Mouse (Mus musculus) hindbrain, embryonic 16.5 days (tissue): Measurements from ENCODE around the gene Eogt. TPM values are rescaled to one million over a fixed set of nuclear protein-coding genes. Genes with fewer than 3 reads are reported as not detected.

Source experiments
- ATAC-seq: fragments of 200-750 bp; cut with Nextera tagmentation; 2 replicates; pipeline ENCODE4 v1.8.0; 2017; ENCODE audit warnings: moderate TSS enrichment, moderate library complexity
- H3K27ac ChIP-seq: fragments of 300-500 bp; sonication (generic); 2 replicates; pipeline ENCODE4 v1.5.1; 2014; ENCODE audit warnings: low read depth, mild to moderate bottlenecking, control low read depth, low read length, moderate library complexity
- H3K27me3 ChIP-seq: fragments of 300-500 bp; sonication (generic); replicated peaks from 2 replicates; pipeline ENCODE4 v1.6.1; 2014; ENCODE audit warnings: low read length; ENCODE audit not compliant: control insufficient read depth, insufficient read depth
- H3K36me3 ChIP-seq: fragments of 300-500 bp; sonication (generic); 2 replicates; pipeline ENCODE4 v1.6.1; 2014; ENCODE audit warnings: mild to moderate bottlenecking, low read length, moderate library complexity, mixed read lengths; ENCODE audit not compliant: control insufficient read depth, insufficient read depth
- H3K4me1 ChIP-seq: fragments of 300-500 bp; sonication (generic); 2 replicates; pipeline ENCODE4 v1.6.1; 2014; ENCODE audit warnings: low read depth, low read length; ENCODE audit not compliant: control insufficient read depth, insufficient read depth
- H3K4me2 ChIP-seq: fragments of 300-500 bp; sonication (generic); 2 replicates; pipeline ENCODE4 v1.6.1; 2014; ENCODE audit warnings: mild to moderate bottlenecking, low read length, control low read depth, moderate library complexity
- H3K4me3 ChIP-seq: fragments of 300-500 bp; sonication (generic); 2 replicates; pipeline ENCODE4 v1.5.1; 2014; ENCODE audit warnings: mild to moderate bottlenecking, low read length, control low read depth, moderate library complexity
- H3K9ac ChIP-seq: fragments of 300-500 bp; sonication (generic); 2 replicates; pipeline ENCODE4 v1.6.1; 2014; ENCODE audit warnings: low read depth, mild to moderate bottlenecking, control low read depth, low read length, moderate library complexity
- H3K9me3 ChIP-seq: fragments of 300-500 bp; sonication (generic); 2 replicates; pipeline ENCODE4 v1.6.1; 2014; ENCODE audit warnings: mild to moderate bottlenecking, low read length, moderate library complexity; ENCODE audit not compliant: control insufficient read depth
- WGBS: fragments of 180-500 bp; shearing (Covaris S2); extraction: QIAGEN DNeasy Blood & Tissue Kit; methylation state at CpG from one replicate; pipeline ENCODE4 v1.1.7; 2014; 5-methylcytosine and 5-hydroxymethylcytosine counted together
- polyA plus RNA-seq: library from polyadenylated mRNA; unstranded; fragments of >200 nt; fragmentation: Nextera tagmentation; extraction: Ambion mirVana; gene quantifications from 2 replicates; pipeline ENCODE4 v1.2.1, GENCODE M21; 2015

Gene Eogt
- polyA plus RNA-seq, 1 experiment from 2014 or later: 13.8 TPM

GRCm38 (mm10) chr6:97144359-97144758, 4.6 kb downstream of the Eogt start:
- ATAC-seq: no peak
- Histone ChIP-seq H3K4me3 (no peak overlapping the region), H3K9ac (no peak overlapping the region), H3K9me3 (no peaks in the 10 kb centered on the region), H3K4me1 (peaks cover 12% of the 10 kb centered on the region), H3K27me3 (no peaks in the 10 kb centered on the region), H3K27ac (no peak overlapping the region), H3K4me2 (no peak overlapping the region), H3K36me3 (no peaks in the 10 kb centered on the region; the same call in 1 of the 2 replicates)
- 33% methylated on average over 7 of the region's 7 CpGs for WGBS

- no peak overlapping the region for H3K9ac ChIP-seq
- H3K4me3 ChIP-seq: no peak overlapping the region
- ATAC-seq: no peak
- H3K36me3 ChIP-seq: no peaks in the 10 kb centered on the region; the same call in none of the 2 replicates
- no peaks in the 10 kb centered on the region for H3K27me3 ChIP-seq
- peaks cover 4% of the 10 kb centered on the region for H3K4me1 ChIP-seq
- H3K4me2 ChIP-seq: no peak overlapping the region
- no peaks in the 10 kb centered on the region for H3K9me3 ChIP-seq
- no peak overlapping the region for H3K27ac ChIP-seq
- 84% methylated on average over 8 of the region's 8 CpGs for WGBS
Observed at GRCm38 (mm10) chr6:97142611-97143010, 6.4 kb downstream of the Eogt start.

- Histone ChIP-seq H3K4me1 (no peaks in the 10 kb centered on the region), H3K27ac (no peak overlapping the region), H3K9me3 (no peaks in the 10 kb centered on the region), H3K36me3 (no peaks in the 10 kb centered on the region; the same call in none of the 2 replicates), H3K27me3 (no peaks in the 10 kb centered on the region), H3K4me2 (no peak overlapping the region), H3K4me3 (no peak overlapping the region), H3K9ac (no peak overlapping the region)
- WGBS: 72% methylated on average over 7 of the region's 7 CpGs
- no peak for ATAC-seq
Observed at GRCm38 (mm10) chr6:97141811-97142210, 7.2 kb downstream of the Eogt start.

GRCm38 (mm10) chr6:97132707-97133303, 16.2 kb downstream of the Eogt start:
- H3K27ac ChIP-seq: no peak overlapping the region
- H3K4me1 ChIP-seq: no peaks in the 10 kb centered on the region
- ATAC-seq: no peak
- H3K36me3 ChIP-seq: peaks cover 9% of the 10 kb centered on the region
- no peak overlapping the region for H3K4me2 ChIP-seq
- no peaks in the 10 kb centered on the region for H3K9me3 ChIP-seq
- WGBS: 62% methylated on average over 5 of the region's 5 CpGs
- H3K27me3 ChIP-seq: no peaks in the 10 kb centered on the region
- H3K9ac ChIP-seq: no peak overlapping the region
- no peak overlapping the region for H3K4me3 ChIP-seq

GRCm38 (mm10) chr6:97131808-97132207, 17.2 kb downstream of the Eogt start:
- H3K4me3 ChIP-seq: no peak overlapping the region
- H3K4me2 ChIP-seq: no peak overlapping the region
- H3K9me3 ChIP-seq: no peaks in the 10 kb centered on the region
- H3K27ac ChIP-seq: no peak overlapping the region
- WGBS: 72% methylated on average over 4 of the region's 4 CpGs
- no peaks in the 10 kb centered on the region for H3K4me1 ChIP-seq
- H3K27me3 ChIP-seq: no peaks in the 10 kb centered on the region
- ATAC-seq: no peak
- H3K36me3 ChIP-seq: peaks cover 9% of the 10 kb centered on the region
- no peak overlapping the region for H3K9ac ChIP-seq

- ATAC-seq: no peak
- Histone ChIP-seq H3K36me3 (peaks cover 9% of the 10 kb centered on the region), H3K4me3 (no peak overlapping the region), H3K4me2 (no peak overlapping the region), H3K9ac (no peak overlapping the region), H3K27me3 (no peaks in the 10 kb centered on the region), H3K9me3 (no peaks in the 10 kb centered on the region), H3K4me1 (no peaks in the 10 kb centered on the region), H3K27ac (no peak overlapping the region)
- WGBS: 62% methylated on average over 5 of the region's 5 CpGs
Observed at GRCm38 (mm10) chr6:97130979-97131378, 18.0 kb downstream of the Eogt start.

GRCm38 (mm10) chr6:97124336-97125010, 24.5 kb downstream of the Eogt start:
- Histone ChIP-seq H3K9ac (no peak overlapping the region), H3K4me3 (no peak overlapping the region), H3K27ac (no peak overlapping the region), H3K27me3 (no peaks in the 10 kb centered on the region), H3K4me2 (no peak overlapping the region), H3K9me3 (no peaks in the 10 kb centered on the region), H3K4me1 (no peaks in the 10 kb centered on the region), H3K36me3 (no peaks in the 10 kb centered on the region)
- no peak for ATAC-seq
- WGBS: 74% methylated on average over 10 of the region's 10 CpGs

- 64% methylated on average over 4 of the region's 4 CpGs for WGBS
- H3K4me1 ChIP-seq: no peaks in the 10 kb centered on the region
Observed at GRCm38 (mm10) chr6:97120922-97121321, 28.1 kb downstream of the Eogt start.

GRCm38 (mm10) chr6:97118327-97118726, 30.7 kb downstream of the Eogt start:
- no peak for ATAC-seq
- no peaks in the 10 kb centered on the region for H3K27me3 ChIP-seq

More at GRCm38 (mm10) chr6:97120922-97121321, 28.1 kb downstream of the Eogt start:
- Histone ChIP-seq H3K9ac (no peak overlapping the region), H3K27me3 (no peaks in the 10 kb centered on the region), H3K27ac (no peak overlapping the region), H3K36me3 (no peaks in the 10 kb centered on the region), H3K4me3 (no peak overlapping the region), H3K9me3 (no peaks in the 10 kb centered on the region), H3K4me2 (no peak overlapping the region)
- no peak for ATAC-seq

More at GRCm38 (mm10) chr6:97118327-97118726, 30.7 kb downstream of the Eogt start:
- peaks cover 3% of the 10 kb centered on the region; the same call in 1 of the 2 replicates for H3K36me3 ChIP-seq
- H3K9ac ChIP-seq: no peak overlapping the region
- no peaks in the 10 kb centered on the region for H3K4me1 ChIP-seq
- WGBS: 81% methylated on average over 3 of the region's 3 CpGs
- H3K9me3 ChIP-seq: no peaks in the 10 kb centered on the region
- no peak overlapping the region for H3K27ac ChIP-seq
- no peak overlapping the region for H3K4me2 ChIP-seq
- no peak overlapping the region for H3K4me3 ChIP-seq
